Comparison of ENCODE assay signal across 8 mouse cellular contexts in genomic region chr4:56112931-56113700, GRCm38 (mm10).
DNase-seq lines count a peak whose midpoint lies in the region; ATAC-seq lines count a peak whose summit lies in the region.

No protein-coding gene starts in this region.

- ATAC-seq in cerebellum, adult (ENCODE audit: insufficient number of reproducible peaks, low FRiP score, low TSS enrichment) = no peak
- ATAC-seq in lung, embryonic 15.5 days (ENCODE audit: borderline replicate concordance, extremely low read depth, low FRiP score, low TSS enrichment) = peak; percentile 66
- peak; percentile 19 for ATAC-seq in heart, embryonic 16.5 days (replicated peaks; ENCODE audit: extremely low read depth, insufficient read depth, low FRiP score)
- ATAC-seq in liver, embryonic 16.5 days (ENCODE audit: low read depth) = no peak

- no peak overlapping the region for H3K4me3 ChIP-seq in lung, embryonic 15.5 days
- peak overlapping the region; percentile 17 for H3K4me3 ChIP-seq in heart, embryonic 16.5 days (ENCODE audit: low read length)
- no peak overlapping the region for H3K4me3 ChIP-seq in liver, embryonic 16.5 days (ENCODE audit: low read depth, low read length)

- no peaks in the 10 kb centered on the region for H3K27me3 ChIP-seq in lung, embryonic 15.5 days
- no peaks in the 10 kb centered on the region for H3K27me3 ChIP-seq in heart, embryonic 16.5 days (ENCODE audit: control insufficient read depth, insufficient read depth, low read length)
- no peaks in the 10 kb centered on the region for H3K27me3 ChIP-seq in liver, embryonic 16.5 days (ENCODE audit: control insufficient read depth, insufficient read depth, low read depth, low read length)

- no peaks in the 10 kb centered on the region for H3K36me3 ChIP-seq in lung, embryonic 15.5 days
- no peaks in the 10 kb centered on the region for H3K36me3 ChIP-seq in heart, embryonic 16.5 days (ENCODE audit: control insufficient read depth, insufficient read depth)
- no peaks in the 10 kb centered on the region for H3K36me3 ChIP-seq in liver, embryonic 16.5 days (ENCODE audit: control insufficient read depth, insufficient read depth)

- H3K9ac ChIP-seq in lung, embryonic 15.5 days = no peak overlapping the region
- H3K9ac ChIP-seq in heart, embryonic 16.5 days (ENCODE audit: low read length) = peak overlapping the region; percentile 30
- H3K9ac ChIP-seq in liver, embryonic 16.5 days (ENCODE audit: low read depth, low read length) = no peak overlapping the region

- H3K4me2 ChIP-seq in lung, embryonic 15.5 days = peak overlapping the region; percentile 45
- H3K4me2 ChIP-seq in heart, embryonic 16.5 days (ENCODE audit: low read depth, low read length) = peak overlapping the region; percentile 45
- H3K4me2 ChIP-seq in liver, embryonic 16.5 days (ENCODE audit: low read depth, low read length) = no peak overlapping the region

- DNase-seq in cerebellum, postnatal 10 days = peak; percentile 54 to 77
- no peak for DNase-seq in lung, postnatal 10 days
- DNase-seq in testis, postnatal 10 days (ENCODE audit: low spot score) = peak; percentile 44
- DNase-seq in layer of hippocampus, adult 8-10 months (ENCODE audit: low spot score in 2 of 2) = no peak

- 21% methylated on average over 9 of the region's 9 CpGs for WGBS in lung, embryonic 15.5 days
- 45% methylated on average over 9 of the region's 9 CpGs for WGBS in heart, embryonic 16.5 days
- WGBS in liver, embryonic 16.5 days (ENCODE audit: insufficient replicate concordance) = 38% methylated on average over 9 of the region's 9 CpGs

- no peaks in the 10 kb centered on the region for H3K9me3 ChIP-seq in lung, embryonic 15.5 days
- H3K9me3 ChIP-seq in heart, embryonic 16.5 days (replicated peaks; ENCODE audit: control insufficient read depth, low read length) = no peaks in the 10 kb centered on the region
- no peaks in the 10 kb centered on the region for H3K9me3 ChIP-seq in liver, embryonic 16.5 days (replicated peaks; ENCODE audit: control insufficient read depth, low read length)

- peaks cover 17% of the 10 kb centered on the region for H3K4me1 ChIP-seq in lung, embryonic 15.5 days
- peaks cover 17% of the 10 kb centered on the region for H3K4me1 ChIP-seq in heart, embryonic 16.5 days (ENCODE audit: control insufficient read depth, insufficient read depth, low read length)
- no peaks in the 10 kb centered on the region for H3K4me1 ChIP-seq in liver, embryonic 16.5 days (ENCODE audit: control insufficient read depth, low read depth, low read length)

- H3K27ac ChIP-seq in lung, embryonic 15.5 days = peak overlapping the region; percentile 92
- peak overlapping the region; percentile 98 for H3K27ac ChIP-seq in heart, embryonic 16.5 days (ENCODE audit: low read length)
- peak overlapping the region; percentile 44 for H3K27ac ChIP-seq in liver, embryonic 16.5 days (ENCODE audit: low read length)

Comparison
In these comparisons a context has a peak if more than half of its experiments do, and no peak if none do; other contexts are left out.
1. DNase-seq: peak in cerebellum, postnatal 10 days (2 of 2) and testis, postnatal 10 days (single experiment); none in lung, postnatal 10 days (single experiment) and layer of hippocampus, adult 8-10 months (0 of 2).
2. ATAC-seq: peak in lung, embryonic 15.5 days (single experiment) and heart, embryonic 16.5 days (single experiment); none in cerebellum, adult (single experiment) and liver, embryonic 16.5 days (single experiment).
3. H3K27ac ChIP-seq: peak in every context shown above with its lines; median percentile 98 in heart, embryonic 16.5 days; 92 in lung, embryonic 15.5 days; 44 in liver, embryonic 16.5 days.